Comparison of ENCODE assay signal across 8 mouse cellular contexts in the genomic region with DNA sequence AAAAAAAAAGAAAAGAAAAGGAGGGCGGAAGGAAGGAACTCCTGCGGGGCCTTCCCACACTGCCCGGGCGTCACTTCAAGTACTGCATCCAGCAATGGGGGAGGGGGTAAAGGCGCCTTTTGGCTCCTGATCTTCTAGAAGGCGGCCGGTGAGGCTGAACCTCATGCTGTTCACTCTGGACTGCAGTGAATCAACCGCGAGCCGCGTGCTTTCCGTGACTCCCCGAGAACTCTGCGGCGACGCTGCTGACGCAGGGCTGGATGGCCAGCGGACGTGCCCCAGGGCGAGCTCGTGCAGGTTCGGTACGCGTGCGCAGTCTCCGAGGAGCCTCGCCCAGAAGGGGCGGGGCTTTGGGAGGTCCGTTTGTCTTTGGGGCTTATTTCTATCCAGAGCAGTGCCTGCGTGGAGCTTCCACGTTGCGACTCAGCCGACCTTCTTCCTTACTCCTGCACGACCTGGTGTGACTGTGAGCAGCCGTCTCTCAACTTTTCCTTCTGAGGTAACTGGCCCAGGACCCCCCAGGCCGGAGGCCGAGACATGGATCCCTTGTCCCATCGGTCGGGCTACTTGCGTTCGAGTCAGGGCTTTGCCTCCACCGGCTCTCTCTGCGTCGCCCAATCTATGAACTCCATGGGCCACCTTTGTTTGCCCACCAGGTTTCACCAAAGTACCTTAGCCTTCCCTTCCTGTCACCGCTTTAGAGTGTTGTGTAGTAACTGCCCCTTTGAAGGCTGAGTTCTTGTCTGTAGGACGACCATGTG. TPM values are rescaled to one million over a fixed set of nuclear protein-coding genes. Genes with fewer than 3 reads are reported as not detected.
DNase-seq lines count a peak whose midpoint lies in the region; ATAC-seq and TF ChIP-seq lines count a peak whose summit lies in the region.

TSS of gene Hilpda (plus strand) at position 177 of the 761 bp plus-strand sequence.

- WGBS in heart, embryonic 10.5 days: under 1% methylated on average over 46 of the region's 46 CpGs
- under 1% methylated on average over 46 of the region's 46 CpGs for WGBS in kidney, embryonic 15.5 days

- TF ChIP-seq POLR2A in bone marrow macrophage, adult 2 months (IDR thresholded peaks at IDR 0.05; ENCODE audit: borderline replicate concordance, low read depth, low read length): no peak
- TF ChIP-seq POLR2A in embryonic fibroblast, embryonic 13.5 days (IDR thresholded peaks at IDR 0.05; ENCODE audit: low read depth, low read length): peak; percentile 97

- peak within 1 kb of the TSS; percentile 74 for H3K9ac ChIP-seq in kidney, embryonic 15.5 days

- peaks cover 17% of the 10 kb centered on the region for H3K36me3 ChIP-seq in heart, embryonic 10.5 days
- peaks cover 10% of the 10 kb centered on the region; the same call in 1 of the 2 replicates for H3K36me3 ChIP-seq in kidney, embryonic 15.5 days

- peaks cover 12% of the 10 kb centered on the region for H3K4me1 ChIP-seq in bone marrow macrophage, adult 2 months (ENCODE audit: control insufficient read depth, insufficient read depth, low read length)
- peaks cover 8% of the 10 kb centered on the region; the same call in 1 of the 2 replicates for H3K4me1 ChIP-seq in embryonic fibroblast, embryonic 13.5 days (ENCODE audit: control insufficient read depth, insufficient read depth, low read length)
- H3K4me1 ChIP-seq in heart, embryonic 10.5 days: peaks cover 25% of the 10 kb centered on the region
- H3K4me1 ChIP-seq in kidney, embryonic 15.5 days: peaks cover 20% of the 10 kb centered on the region

- H3K4me2 ChIP-seq in kidney, embryonic 15.5 days: peak within 1 kb of the TSS; percentile 83

- H3K9me3 ChIP-seq in heart, embryonic 10.5 days: no peaks in the 10 kb centered on the region
- no peaks in the 10 kb centered on the region for H3K9me3 ChIP-seq in kidney, embryonic 15.5 days (replicated peaks)

- H3K4me3 ChIP-seq in bone marrow macrophage, adult 2 months (ENCODE audit: insufficient read depth, low read length): peak within 1 kb of the TSS; percentile 77
- peak within 1 kb of the TSS; percentile 96 for H3K4me3 ChIP-seq in embryonic fibroblast, embryonic 13.5 days (ENCODE audit: insufficient read depth, low read length)
- peak within 1 kb of the TSS; percentile 69 for H3K4me3 ChIP-seq in heart, embryonic 10.5 days
- peak within 1 kb of the TSS; percentile 67 for H3K4me3 ChIP-seq in kidney, embryonic 15.5 days (replicated peaks)

- peak within 1 kb of the TSS; percentile 81 for H3K27ac ChIP-seq in bone marrow macrophage, adult 2 months (ENCODE audit: insufficient read depth, low read depth, low read length)
- H3K27ac ChIP-seq in embryonic fibroblast, embryonic 13.5 days (ENCODE audit: insufficient read depth, low read length): peak within 1 kb of the TSS; percentile 89
- H3K27ac ChIP-seq in heart, embryonic 10.5 days: peak within 1 kb of the TSS; percentile 92
- peak within 1 kb of the TSS; percentile 88 for H3K27ac ChIP-seq in kidney, embryonic 15.5 days

- H3K27me3 ChIP-seq in heart, embryonic 10.5 days (ENCODE audit: insufficient read depth, poor library complexity, severe bottlenecking): no peaks in the 10 kb centered on the region
- no peaks in the 10 kb centered on the region for H3K27me3 ChIP-seq in kidney, embryonic 15.5 days

- ATAC-seq in kidney, embryonic 15.5 days (replicated peaks; ENCODE audit: low FRiP score): peak; percentile 98
- peak; percentile 98 for ATAC-seq in monocyte, adult 5-6 weeks (replicated peaks; ENCODE audit: insufficient number of reproducible peaks, low FRiP score, low TSS enrichment, poor library complexity, severe bottlenecking)

- DNase-seq in A20 (ENCODE audit: low read depth, low spot score) (peak; percentile 98), liver (peak; percentile 95)
- peak; percentile 98 for DNase-seq in heart, embryonic 10.5 days (ENCODE audit: low spot score)
- peak; percentile 88 to 94 for DNase-seq in spleen, postnatal 4 days (ENCODE audit: low spot score in 2 of 2)

- TF ChIP-seq CTCF in bone marrow macrophage, adult 2 months (IDR thresholded peaks at IDR 0.05; ENCODE audit: low read depth, low read length): no peak
- no peak for TF ChIP-seq CTCF in embryonic fibroblast, embryonic 13.5 days (IDR thresholded peaks at IDR 0.05; ENCODE audit: borderline replicate concordance, insufficient read depth, low read length)

RNA-seq across cellular contexts. Expression of gene Hilpda, which starts in this region (rescaled TPM):
- 4.7 and 7.2 TPM in 2 replicates for polyA plus RNA-seq in bone marrow macrophage, adult 2 months (2012; ENCODE audit: insufficient read depth, insufficient read length, missing spikeins)
- polyA plus RNA-seq in embryonic fibroblast, embryonic 13.5 days (2011; ENCODE audit: insufficient read length, low read depth, missing spikeins): 25.3 and 27.6 TPM in 2 replicates
- polyA plus RNA-seq in heart, embryonic 10.5 days (2016; fragmentation: Nextera tagmentation; extraction: Ambion mirVana): 28.1 and 34.2 TPM in 2 replicates
- 30.2 and 33.2 TPM in 2 replicates for polyA plus RNA-seq in kidney, embryonic 15.5 days (2015; fragmentation: Nextera tagmentation; extraction: Ambion mirVana)
- total RNA-seq in monocyte, adult 5-6 weeks (2017): 7.6 to 8.9 TPM (median 8.5 TPM) in 3 replicates

Comparison
In these comparisons a context has a peak if more than half of its experiments do, and no peak if none do; other contexts are left out.
1. Peak in every context shown above with its lines: DNase-seq, ATAC-seq, H3K4me3 ChIP-seq and H3K27ac ChIP-seq.